In the genomic region with DNA sequence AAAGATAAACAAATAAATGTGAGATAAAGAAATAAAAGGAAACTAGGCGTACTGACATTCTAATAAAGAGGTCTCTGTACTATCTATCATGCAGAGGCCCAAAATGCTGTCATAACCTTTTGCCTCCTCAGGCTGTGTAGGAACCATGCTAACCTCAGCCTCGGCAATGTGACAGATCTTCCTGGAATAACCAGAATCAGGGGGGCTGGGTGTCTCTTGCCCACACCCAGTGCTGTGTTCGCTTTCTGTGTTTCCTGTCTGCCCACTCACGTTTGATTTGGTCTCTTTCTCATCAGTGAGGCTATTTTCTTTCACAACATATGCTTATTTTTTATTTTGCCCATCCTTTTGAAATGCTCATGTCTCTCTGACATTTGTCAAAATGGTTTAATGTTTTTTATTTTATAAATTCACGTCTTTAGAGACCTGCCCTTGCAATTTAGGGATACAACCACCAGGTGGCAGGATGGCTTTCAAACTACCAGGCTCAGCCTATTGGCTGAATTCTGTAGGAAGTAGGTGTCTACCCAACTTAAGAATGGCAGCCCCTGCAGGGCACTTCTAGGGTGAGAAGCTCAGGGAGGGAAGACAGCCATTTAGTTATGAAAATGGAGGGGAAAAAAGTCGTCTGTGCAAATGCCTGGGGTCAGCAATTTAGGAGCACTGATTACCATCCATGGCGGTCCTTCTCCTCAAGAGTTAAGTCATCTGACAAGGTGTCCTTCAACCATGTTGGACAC, we compare ENCODE assay signal across 9 mouse cellular contexts.
DNase-seq lines count a peak whose midpoint lies in the region.
"Had no signal": no experiment of that assay in that cellular context is flagged by ENCODE, and none has a peak within 500 bp of the region (broad histone marks: within the 10 kb centered on the region; RNA-seq: fewer than 3 reads in every experiment).

No protein-coding gene starts in this region.

- H3K4me3 ChIP-seq in heart, embryonic 10.5 days: no peak overlapping the region
- H3K4me3 ChIP-seq: myocyte had no signal

- H3K4me1 ChIP-seq in heart, embryonic 10.5 days: no peaks in the 10 kb centered on the region

- DNase-seq in heart, adult 18-20 months: peak; percentile 13 to 63
- DNase-seq in heart, embryonic 10.5 days (ENCODE audit: low spot score): no peak
- DNase-seq in 416B (ENCODE audit: low read depth) (peak; percentile 60), MN1 (ENCODE audit: low spot score) (no peak)
- DNase-seq in T-cell, adult 2 months (ENCODE audit: low spot score): peak; percentile 70
- DNase-seq in embryo, embryonic 11 days: peak; percentile 37
- DNase-seq in layer of hippocampus, postnatal 14 days (ENCODE audit: low spot score in 2 of 2): peak; percentile 39 to 60
- peak; percentile 23 for DNase-seq in right cerebral cortex, postnatal 4 days

- no peaks in the 10 kb centered on the region for H3K36me3 ChIP-seq in heart, embryonic 10.5 days

- no peaks in the 10 kb centered on the region for H3K27me3 ChIP-seq in heart, embryonic 10.5 days (ENCODE audit: insufficient read depth, poor library complexity, severe bottlenecking)

- H3K9me3 ChIP-seq in heart, embryonic 10.5 days: no peaks in the 10 kb centered on the region

- no peak overlapping the region for H3K27ac ChIP-seq in heart, embryonic 10.5 days

- 62% methylated on average over 7 of the region's 7 CpGs for WGBS in heart, embryonic 10.5 days

Comparison
In these comparisons a context has a peak if more than half of its experiments do, and no peak if none do; other contexts are left out.
1. DNase-seq: peak in heart, adult 18-20 months (2 of 2), 416B (single experiment), T-cell, adult 2 months (single experiment), embryo, embryonic 11 days (single experiment), layer of hippocampus, postnatal 14 days (2 of 2) and right cerebral cortex, postnatal 4 days (single experiment); none in heart, embryonic 10.5 days (single experiment) and MN1 (single experiment).